Mouse (Mus musculus): ENCODE results near the gene Lama2.

The Lama2 gene

GRCm38 (mm10) chr10:27265812-27266211 is 353.7 kb downstream of the Lama2 start:
- no peak for DNase-seq (ENCODE audit: low read depth, low spot score)
- H3K27me3 ChIP-seq (ENCODE audit: control insufficient read depth, insufficient read depth, low read length, poor library complexity, severe bottlenecking) = no peaks in the 10 kb centered on the region
- H3K36me3 ChIP-seq (ENCODE audit: control insufficient read depth, insufficient read depth, low read length, poor library complexity, severe bottlenecking) = no peaks in the 10 kb centered on the region

- no peak for DNase-seq (ENCODE audit: low read depth, low spot score)
- H3K27me3 ChIP-seq (ENCODE audit: control insufficient read depth, insufficient read depth, low read length, poor library complexity, severe bottlenecking) = no peaks in the 10 kb centered on the region
- H3K36me3 ChIP-seq (ENCODE audit: control insufficient read depth, insufficient read depth, low read length, poor library complexity, severe bottlenecking) = no peaks in the 10 kb centered on the region
These were observed 354.8 kb downstream of the Lama2 start for GRCm38 (mm10) chr10:27264713-27265112.

GRCm38 (mm10) chr10:27249741-27250140 is 369.8 kb downstream of the Lama2 start:
- Histone ChIP-seq H3K36me3 (ENCODE audit: control insufficient read depth, insufficient read depth, low read length, poor library complexity, severe bottlenecking) (no peaks in the 10 kb centered on the region), H3K27me3 (ENCODE audit: control insufficient read depth, insufficient read depth, low read length, poor library complexity, severe bottlenecking) (no peaks in the 10 kb centered on the region)
- DNase-seq (ENCODE audit: low read depth, low spot score) = no peak

- Histone ChIP-seq H3K27me3 (ENCODE audit: control insufficient read depth, insufficient read depth, low read length, poor library complexity, severe bottlenecking) (no peaks in the 10 kb centered on the region), H3K36me3 (ENCODE audit: control insufficient read depth, insufficient read depth, low read length, poor library complexity, severe bottlenecking) (no peaks in the 10 kb centered on the region)
- no peak for DNase-seq (ENCODE audit: low read depth, low spot score)
These were observed 384.8 kb downstream of the Lama2 start for GRCm38 (mm10) chr10:27234755-27235154.

- no peak for DNase-seq (ENCODE audit: low read depth, low spot score)
These were observed 386.0 kb downstream of the Lama2 start for GRCm38 (mm10) chr10:27233577-27233976.

GRCm38 (mm10) chr10:27223815-27224375 is 395.7 kb downstream of the Lama2 start:
- H3K27me3 ChIP-seq (ENCODE audit: control insufficient read depth, insufficient read depth, low read length, poor library complexity, severe bottlenecking) = no peaks in the 10 kb centered on the region
- DNase-seq (ENCODE audit: low read depth, low spot score) = no peak
- H3K36me3 ChIP-seq (ENCODE audit: control insufficient read depth, insufficient read depth, low read length, poor library complexity, severe bottlenecking) = no peaks in the 10 kb centered on the region

More at GRCm38 (mm10) chr10:27233577-27233976, 386.0 kb downstream of the Lama2 start:
- Histone ChIP-seq H3K36me3 (ENCODE audit: control insufficient read depth, insufficient read depth, low read length, poor library complexity, severe bottlenecking) (no peaks in the 10 kb centered on the region), H3K27me3 (ENCODE audit: control insufficient read depth, insufficient read depth, low read length, poor library complexity, severe bottlenecking) (no peaks in the 10 kb centered on the region)

- Histone ChIP-seq H3K36me3 (ENCODE audit: control insufficient read depth, insufficient read depth, low read length, poor library complexity, severe bottlenecking) (no peaks in the 10 kb centered on the region), H3K27me3 (ENCODE audit: control insufficient read depth, insufficient read depth, low read length, poor library complexity, severe bottlenecking) (no peaks in the 10 kb centered on the region)
- no peak for DNase-seq (ENCODE audit: low read depth, low spot score)
These were observed 396.8 kb downstream of the Lama2 start for GRCm38 (mm10) chr10:27222639-27223315.

GRCm38 (mm10) chr10:27219698-27220097 is 399.9 kb downstream of the Lama2 start:
- DNase-seq (ENCODE audit: low read depth, low spot score) = no peak

GRCm38 (mm10) chr10:27207320-27207719 is 412.2 kb downstream of the Lama2 start:
- DNase-seq (ENCODE audit: low read depth, low spot score) = no peak
- Histone ChIP-seq H3K36me3 (ENCODE audit: control insufficient read depth, insufficient read depth, low read length, poor library complexity, severe bottlenecking) (no peaks in the 10 kb centered on the region), H3K27me3 (ENCODE audit: control insufficient read depth, insufficient read depth, low read length, poor library complexity, severe bottlenecking) (no peaks in the 10 kb centered on the region)

More at GRCm38 (mm10) chr10:27219698-27220097, 399.9 kb downstream of the Lama2 start:
- H3K36me3 ChIP-seq (ENCODE audit: control insufficient read depth, insufficient read depth, low read length, poor library complexity, severe bottlenecking) = no peaks in the 10 kb centered on the region
- H3K27me3 ChIP-seq (ENCODE audit: control insufficient read depth, insufficient read depth, low read length, poor library complexity, severe bottlenecking) = no peaks in the 10 kb centered on the region

- no peak for DNase-seq (ENCODE audit: low read depth, low spot score)
- H3K36me3 ChIP-seq (ENCODE audit: control insufficient read depth, insufficient read depth, low read length, poor library complexity, severe bottlenecking) = no peaks in the 10 kb centered on the region
These were observed 421.1 kb downstream of the Lama2 start for GRCm38 (mm10) chr10:27198443-27198842.

GRCm38 (mm10) chr10:27193986-27194908 is 425.3 kb downstream of the Lama2 start:
- H3K27me3 ChIP-seq (ENCODE audit: control insufficient read depth, insufficient read depth, low read length, poor library complexity, severe bottlenecking) = no peaks in the 10 kb centered on the region
- no peak for DNase-seq (ENCODE audit: low read depth, low spot score)
- no peaks in the 10 kb centered on the region for H3K36me3 ChIP-seq (ENCODE audit: control insufficient read depth, insufficient read depth, low read length, poor library complexity, severe bottlenecking)

More at GRCm38 (mm10) chr10:27198443-27198842, 421.1 kb downstream of the Lama2 start:
- no peaks in the 10 kb centered on the region for H3K27me3 ChIP-seq (ENCODE audit: control insufficient read depth, insufficient read depth, low read length, poor library complexity, severe bottlenecking)

- DNase-seq (ENCODE audit: low read depth, low spot score) = no peak
- Histone ChIP-seq H3K27me3 (ENCODE audit: control insufficient read depth, insufficient read depth, low read length, poor library complexity, severe bottlenecking) (no peaks in the 10 kb centered on the region), H3K36me3 (ENCODE audit: control insufficient read depth, insufficient read depth, low read length, poor library complexity, severe bottlenecking) (no peaks in the 10 kb centered on the region)
These were observed 430.8 kb downstream of the Lama2 start for GRCm38 (mm10) chr10:27188630-27189365.

GRCm38 (mm10) chr10:27184185-27184584 is 435.4 kb downstream of the Lama2 start:
- no peak for DNase-seq (ENCODE audit: low read depth, low spot score)
- H3K36me3 ChIP-seq (ENCODE audit: control insufficient read depth, insufficient read depth, low read length, poor library complexity, severe bottlenecking) = no peaks in the 10 kb centered on the region
- no peaks in the 10 kb centered on the region for H3K27me3 ChIP-seq (ENCODE audit: control insufficient read depth, insufficient read depth, low read length, poor library complexity, severe bottlenecking)

GRCm38 (mm10) chr10:27174271-27174670 is 445.3 kb downstream of the Lama2 start:
- no peak for DNase-seq (ENCODE audit: low read depth, low spot score)
- Histone ChIP-seq H3K36me3 (ENCODE audit: control insufficient read depth, insufficient read depth, low read length, poor library complexity, severe bottlenecking) (no peaks in the 10 kb centered on the region), H3K27me3 (ENCODE audit: control insufficient read depth, insufficient read depth, low read length, poor library complexity, severe bottlenecking) (no peaks in the 10 kb centered on the region)
